Mouse (Mus musculus): Measurements from ENCODE around the gene Cachd1.

GRCm38 (mm10) chr4:100787201-100787600, 10.7 kb downstream of the Cachd1 start:
- no peak for TF ChIP-seq POLR2AphosphoS2 (IDR thresholded peaks at IDR 0.05; ENCODE audit: insufficient read length, low read depth)
- TF ChIP-seq POLR2A (IDR thresholded peaks at IDR 0.05; ENCODE audit: insufficient read length, low read depth), result no peak
